Mouse (Mus musculus): ENCODE results near the gene Trappc4. TPM values are rescaled to one million over a fixed set of nuclear protein-coding genes. Genes with fewer than 3 reads are reported as not detected.

The Trappc4 gene
- 141 TPM for polyA plus RNA-seq (2017; shearing (Covaris generic))

DNA sequence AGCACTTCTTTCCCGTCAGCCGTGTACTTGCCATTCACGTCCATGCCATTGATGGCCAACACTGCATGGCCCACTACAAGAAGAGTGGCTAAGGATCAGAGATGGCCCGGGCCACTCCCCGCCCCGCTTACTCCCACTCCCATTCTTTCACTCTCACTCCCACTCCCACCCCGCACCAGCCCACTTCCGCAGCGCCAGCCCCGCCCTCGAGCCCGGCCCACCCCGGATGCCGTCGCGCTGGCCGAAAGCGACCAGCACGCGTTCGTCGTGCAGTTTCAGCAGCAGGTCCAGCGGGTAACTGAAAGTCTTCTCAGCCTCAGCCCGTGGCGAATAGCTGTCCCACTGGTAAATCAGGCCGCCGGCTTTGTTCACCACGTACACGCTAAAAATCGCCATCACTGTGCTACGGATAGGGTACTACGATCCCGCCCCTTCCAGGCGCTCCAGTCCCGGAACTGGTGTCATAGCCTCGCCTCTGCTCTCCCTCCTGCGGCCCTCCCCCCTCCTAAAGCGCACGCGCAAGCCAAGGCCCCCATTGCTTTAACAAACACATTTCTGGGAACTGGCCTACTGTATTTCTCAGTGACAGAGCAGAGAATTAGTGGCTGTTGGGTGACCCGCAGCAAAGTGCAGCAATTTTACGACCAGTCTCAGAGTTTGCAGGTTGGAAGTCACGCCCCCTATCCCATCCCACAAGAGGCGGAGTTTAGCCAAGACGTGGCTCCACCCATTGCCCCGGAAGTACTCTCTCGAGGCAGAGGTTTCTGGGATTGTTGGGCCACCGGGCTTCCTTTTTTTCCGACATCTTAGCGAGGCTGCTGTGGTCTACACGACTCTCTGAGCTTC is at the start of gene Trappc4, which contains the start of gene Rps25:
Gene Trappc4 (minus strand): TSS at position 695 of the 846 bp plus-strand sequence.
Gene Rps25 (plus strand): TSS at position 234 of the 846 bp plus-strand sequence.

DNA sequence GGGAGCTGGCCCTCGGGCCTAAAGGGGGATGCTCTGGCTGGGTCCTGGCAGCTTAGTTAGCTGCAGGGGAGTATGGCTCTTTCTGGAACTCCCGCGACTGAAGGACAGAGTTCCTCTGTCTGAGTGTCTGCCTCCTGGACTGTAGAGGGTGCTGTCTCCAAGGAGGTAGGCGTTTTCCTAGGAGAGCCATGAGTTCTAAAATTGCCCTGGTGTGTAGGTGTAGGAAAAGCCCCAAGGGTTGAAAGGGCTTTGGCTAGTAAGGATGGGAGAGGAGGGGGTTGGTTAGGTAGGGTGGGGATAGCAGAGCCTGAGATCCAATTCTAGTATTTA is 47.5 kb upstream of the Trappc4 start, which contains the start of gene Upk2:
Gene Upk2 (minus strand): TSS at position 86 of the 330 bp plus-strand sequence.

DNA sequence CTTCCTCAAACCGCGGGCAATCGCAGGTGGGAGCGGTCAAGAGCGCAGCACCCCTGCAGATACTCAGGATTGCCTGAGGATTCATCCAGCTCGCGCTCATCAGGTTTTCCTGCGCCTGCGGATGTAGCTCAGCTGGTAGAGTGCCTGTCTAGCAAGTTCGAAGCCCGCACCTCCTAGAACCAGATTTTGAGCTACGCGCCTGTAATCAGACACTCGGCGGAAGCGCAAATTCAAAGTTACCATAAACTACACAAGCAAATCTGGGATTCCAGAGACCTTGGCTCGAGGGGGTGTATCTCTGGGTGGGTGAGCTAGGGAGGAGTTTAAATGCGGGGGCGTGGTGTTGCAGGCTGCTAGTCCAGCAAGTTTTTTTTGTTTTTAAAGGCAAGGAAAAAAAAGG is 33.6 kb upstream of the Trappc4 start, which contains the start of gene Foxr1:
Gene Foxr1 (minus strand): TSS at position 176 of the 400 bp plus-strand sequence.

DNA sequence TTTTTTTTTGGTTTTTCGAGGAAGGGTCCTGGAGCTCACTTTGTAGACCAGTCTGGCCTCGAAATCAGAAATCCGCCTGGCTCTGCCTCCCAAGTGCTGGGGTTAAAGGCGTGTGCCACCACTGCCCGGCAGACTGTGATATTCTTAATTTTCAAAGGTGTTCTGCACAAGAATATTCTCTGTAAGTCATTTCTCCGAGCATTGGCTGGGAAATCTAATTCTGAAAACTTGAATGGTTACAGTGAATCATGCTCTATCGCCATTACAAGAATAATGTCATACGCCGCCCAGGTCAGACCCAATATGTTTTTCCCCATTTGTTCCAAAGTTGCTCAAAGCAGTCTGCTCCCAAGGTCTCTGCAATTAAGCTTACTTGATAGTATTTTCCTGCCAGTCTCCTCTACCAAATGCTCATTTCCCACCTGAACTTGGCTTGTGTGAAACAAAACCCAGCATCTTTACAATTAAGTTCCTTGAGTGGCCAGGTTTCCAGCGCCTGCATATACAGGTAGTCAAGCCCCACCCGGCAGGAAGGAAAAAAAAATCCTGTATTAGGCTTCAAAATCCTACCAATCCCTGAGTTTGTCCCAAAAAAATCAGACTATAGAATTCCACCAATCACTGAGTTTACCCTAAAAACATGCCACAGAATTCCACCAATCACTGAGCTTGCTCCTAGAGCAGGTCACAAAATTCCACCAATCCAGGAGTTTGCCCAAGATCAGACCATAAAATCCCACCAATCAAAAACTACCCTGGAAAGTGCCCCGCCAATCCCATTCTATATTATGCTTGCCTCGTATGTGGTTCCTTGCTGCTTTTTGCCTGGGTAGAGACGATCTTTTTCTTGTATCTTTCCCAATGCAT is 11.4 kb upstream of the Trappc4 start, which contains the start of gene Ccdc84:
Gene Ccdc84 (minus strand): TSS at position 51 of the 867 bp plus-strand sequence.

DNA sequence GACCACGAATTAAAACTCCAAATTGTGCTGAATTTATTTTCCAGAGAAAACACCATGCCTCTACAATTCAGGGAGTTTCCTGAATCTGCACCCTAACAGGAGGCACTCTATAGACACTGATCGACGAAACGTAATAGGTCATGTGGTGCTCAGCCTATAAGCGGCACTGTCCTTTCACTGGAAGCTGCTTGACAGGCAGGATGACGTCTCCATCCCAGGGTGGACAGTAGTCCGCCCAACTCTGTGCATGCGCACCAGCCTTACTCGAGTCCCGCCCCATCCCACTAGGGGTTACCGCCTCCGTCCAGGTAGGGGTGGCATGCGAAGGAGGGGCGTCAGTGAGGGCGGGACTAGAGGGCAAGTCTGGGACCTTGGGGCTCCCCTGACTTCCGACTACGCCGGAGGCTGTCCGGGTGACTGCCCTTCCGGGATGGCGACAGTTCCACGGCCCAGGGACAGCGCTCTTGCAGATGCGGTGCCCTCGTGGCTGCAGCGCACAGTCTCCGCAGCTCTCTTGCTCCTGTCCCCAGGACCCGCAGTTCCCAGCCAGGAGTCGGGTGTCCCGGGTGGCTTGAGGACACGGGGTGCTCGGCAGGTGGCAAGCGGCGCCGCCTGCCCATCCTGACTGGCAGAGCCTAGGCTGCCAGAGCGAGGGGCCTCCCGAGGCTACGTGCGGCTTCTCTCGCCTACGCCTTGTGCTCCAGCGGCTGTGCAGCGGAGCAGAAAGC is 10.6 kb downstream of the Trappc4 start, which contains the start of gene Slc37a4:
Gene Slc37a4 (plus strand): TSS at position 169 of the 728 bp plus-strand sequence.

DNA sequence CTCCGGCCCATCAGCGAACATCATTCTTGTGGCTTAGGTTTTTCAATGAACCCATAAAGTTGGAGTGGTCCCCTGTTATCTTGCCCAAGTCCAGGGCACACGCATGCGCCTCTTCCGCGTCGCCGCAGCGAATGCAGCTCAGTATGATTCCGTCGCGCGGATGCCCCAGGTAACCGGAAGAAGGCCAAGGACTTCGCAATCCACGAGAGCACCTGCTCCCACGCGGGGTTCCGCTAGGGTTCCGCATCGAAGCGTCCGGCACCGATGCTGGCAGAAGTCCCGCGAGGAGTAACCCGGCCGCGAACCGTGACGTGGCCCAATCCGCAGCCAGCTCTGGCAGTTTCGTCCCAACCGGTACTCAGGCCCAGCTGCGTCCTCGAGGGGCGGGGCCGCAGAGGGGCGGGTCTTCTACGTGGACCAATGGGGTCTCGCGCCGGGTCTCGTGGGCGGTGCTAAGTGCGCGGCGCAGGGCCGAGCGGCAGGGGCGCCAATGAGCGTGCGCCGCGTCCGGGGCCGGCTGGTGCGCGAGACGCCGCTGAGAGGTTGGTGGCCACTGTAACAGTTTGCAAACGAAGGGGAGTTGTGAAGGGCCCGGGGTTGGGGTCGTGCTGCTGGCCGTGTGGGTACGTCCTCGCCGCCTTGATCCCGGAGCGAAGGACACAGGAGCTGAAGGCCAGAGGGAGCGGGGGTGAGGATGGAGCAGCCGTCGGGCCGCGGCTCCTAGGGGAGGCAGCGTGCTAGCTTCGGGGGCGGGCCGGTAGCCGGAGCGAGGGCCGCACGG is 28.2 kb downstream of the Trappc4 start, which contains the start of gene Hyou1:
Gene Hyou1 (plus strand): TSS at position 437 of the 781 bp plus-strand sequence.

DNA sequence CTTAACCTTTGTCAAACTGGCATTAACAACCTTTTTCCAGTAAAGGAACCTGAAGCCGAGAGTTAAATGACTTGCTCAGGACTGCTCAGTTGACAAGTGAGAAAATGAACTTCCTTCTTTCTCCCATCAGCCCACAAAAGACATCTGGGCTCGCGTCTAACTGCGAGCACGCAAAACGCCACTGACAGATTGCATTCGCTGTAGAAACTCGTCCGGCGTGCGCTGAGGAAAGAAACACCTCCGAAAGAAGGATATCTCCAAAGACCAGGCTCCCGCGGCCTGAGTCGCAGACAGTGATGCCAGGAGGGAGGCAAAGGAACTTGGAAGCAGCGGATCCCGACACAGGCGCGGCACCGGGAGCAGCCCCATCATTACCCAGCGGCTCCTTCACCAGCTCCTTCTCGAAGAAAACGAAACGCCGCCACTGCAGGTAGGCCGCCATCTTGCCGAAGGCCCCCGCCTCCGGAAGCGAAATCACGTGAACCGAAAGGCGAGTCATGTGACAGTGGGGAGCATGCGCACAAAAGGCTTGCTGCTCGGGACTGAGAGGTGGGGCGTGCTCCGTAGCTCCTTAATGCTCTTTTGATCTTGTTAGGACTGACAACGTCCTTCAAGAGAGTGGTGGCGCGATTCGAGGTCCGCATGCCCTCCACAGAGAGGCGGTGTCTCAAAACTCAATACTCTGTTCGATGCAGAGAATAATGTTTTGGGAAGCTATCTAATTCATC is 46.0 kb downstream of the Trappc4 start, which contains the start of gene Vps11:
Gene Vps11 (minus strand): TSS at position 481 of the 728 bp plus-strand sequence.

Other genes with a start within 250 kb of the Trappc4 start
- 37.6 TPM for gene Cbl, start 173.6 kb downstream of the Trappc4 start, polyA plus RNA-seq (2017; shearing (Covaris generic))
- gene Ccdc153, start 166.9 kb downstream of the Trappc4 start, polyA plus RNA-seq (2017; shearing (Covaris generic)), result not detected
- gene Pdzd3, start 156.1 kb downstream of the Trappc4 start, polyA plus RNA-seq (2017; shearing (Covaris generic)), result 0.22 TPM
- gene Nlrx1, start 139.0 kb downstream of the Trappc4 start, polyA plus RNA-seq (2017; shearing (Covaris generic)), result 12.4 TPM
- 0.26 TPM for gene Abcg4, start 119.0 kb downstream of the Trappc4 start, polyA plus RNA-seq (2017; shearing (Covaris generic))
- 34.6 TPM for gene Hinfp, start 101.9 kb downstream of the Trappc4 start, polyA plus RNA-seq (2017; shearing (Covaris generic))
- 10.5 TPM for gene C2cd2l, start 87.3 kb downstream of the Trappc4 start, polyA plus RNA-seq (2017; shearing (Covaris generic))
- 26.9 TPM for gene Dpagt1, start 81.6 kb downstream of the Trappc4 start, polyA plus RNA-seq (2017; shearing (Covaris generic))
- gene H2afx, start 72.9 kb downstream of the Trappc4 start, polyA plus RNA-seq (2017; shearing (Covaris generic)), result 32.6 TPM
- 31.2 TPM for gene Hmbs, start 63.4 kb downstream of the Trappc4 start, polyA plus RNA-seq (2017; shearing (Covaris generic))
- 88.4 TPM for gene Vps11, start 45.9 kb downstream of the Trappc4 start, polyA plus RNA-seq (2017; shearing (Covaris generic))
- 27.5 TPM for gene Hyou1, start 28.1 kb downstream of the Trappc4 start, polyA plus RNA-seq (2017; shearing (Covaris generic))
- 36.2 TPM for gene Slc37a4, start 10.7 kb downstream of the Trappc4 start, polyA plus RNA-seq (2017; shearing (Covaris generic))
- 1,500 TPM for gene Rps25, start 461 bp downstream of the Trappc4 start, polyA plus RNA-seq (2017; shearing (Covaris generic))
- 67.9 TPM for gene Ccdc84, start 11.0 kb upstream of the Trappc4 start, polyA plus RNA-seq (2017; shearing (Covaris generic))
- 0.20 TPM for gene Foxr1, start 33.5 kb upstream of the Trappc4 start, polyA plus RNA-seq (2017; shearing (Covaris generic))
- gene Upk2, start 47.4 kb upstream of the Trappc4 start, polyA plus RNA-seq (2017; shearing (Covaris generic)), result not detected
- gene Bcl9l, start 75.2 kb upstream of the Trappc4 start, polyA plus RNA-seq (2017; shearing (Covaris generic)), result 7.2 TPM
- gene Cxcr5, start 154.3 kb upstream of the Trappc4 start, polyA plus RNA-seq (2017; shearing (Covaris generic)), result 152 TPM
- 49.9 TPM for gene Ddx6, start 197.3 kb upstream of the Trappc4 start, polyA plus RNA-seq (2017; shearing (Covaris generic))

Data from inflammation-experienced regulatory T-cells, adult 16 weeks (primary cell).